Mouse (Mus musculus): ENCODE measurements around the gene Gprc5a. TPM values are rescaled to one million over a fixed set of nuclear protein-coding genes. Genes with fewer than 3 reads are reported as not detected.

The Gprc5a gene
- polyA plus RNA-seq, 1 experiment, result 34.2 TPM

DNA sequence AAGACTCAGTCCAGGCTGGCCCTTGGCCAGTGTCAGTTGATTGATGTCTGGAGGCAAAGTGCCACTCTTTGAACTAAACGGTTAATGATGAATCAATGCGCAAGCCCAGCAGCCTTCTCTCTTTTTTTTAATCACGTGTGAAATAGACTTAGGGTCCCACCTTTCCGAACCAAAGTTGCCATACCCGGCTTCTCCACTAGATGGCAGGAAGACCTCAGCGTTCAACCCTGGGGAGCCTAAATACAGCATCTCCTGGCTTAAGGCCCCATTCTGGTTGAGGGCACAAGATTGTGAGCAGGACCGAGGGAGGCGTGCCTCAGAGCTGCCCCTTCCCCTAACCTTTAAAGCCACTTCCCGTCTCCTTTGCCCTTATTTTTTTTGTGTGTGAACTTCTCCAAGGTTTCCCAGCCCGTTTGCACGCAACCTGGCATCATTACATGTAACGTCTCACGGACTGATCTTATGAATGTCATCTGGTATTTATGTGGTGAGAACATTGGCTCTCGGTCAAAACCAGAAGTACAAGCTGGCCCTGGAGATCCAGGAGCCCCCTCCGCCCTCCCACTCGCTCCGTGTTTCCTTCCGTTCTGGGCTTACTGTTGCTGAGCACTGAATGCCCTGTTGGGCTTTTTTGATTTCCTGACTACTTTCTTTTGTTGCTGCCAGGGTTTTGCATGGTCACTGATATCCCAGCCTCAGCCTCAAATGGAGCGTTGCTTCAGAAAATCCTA is 22.4 kb downstream of the Gprc5a start:
- TF ChIP-seq CTCF (IDR thresholded peaks at IDR 0.05; ENCODE audit: control insufficient read depth, insufficient read depth, insufficient read length) (peak; percentile 30), USF1 (IDR thresholded peaks at IDR 0.05; ENCODE audit: low read depth) (peak; percentile 42), MYOD1 (IDR thresholded peaks at IDR 0.05; ENCODE audit: control insufficient read depth, insufficient read length, low read depth) (no peak)
- Histone ChIP-seq H3K79me2 (ENCODE audit: control insufficient read depth, insufficient read depth) (peaks cover 6% of the 10 kb centered on the region), H3K79me3 (ENCODE audit: low read depth) (no peaks in the 10 kb centered on the region), H3K4me3 (ENCODE audit: insufficient read depth, poor library complexity, severe bottlenecking) (no peak overlapping the region), H3K36me3 (ENCODE audit: control insufficient read depth, insufficient read depth) (peaks cover 9% of the 10 kb centered on the region), H3K27me3 (ENCODE audit: control insufficient read depth, insufficient read depth, insufficient read length) (no peaks in the 10 kb centered on the region), H3ac (ENCODE audit: control insufficient read depth, insufficient read length, low read depth) (peak overlapping the region; percentile 35)

DNA sequence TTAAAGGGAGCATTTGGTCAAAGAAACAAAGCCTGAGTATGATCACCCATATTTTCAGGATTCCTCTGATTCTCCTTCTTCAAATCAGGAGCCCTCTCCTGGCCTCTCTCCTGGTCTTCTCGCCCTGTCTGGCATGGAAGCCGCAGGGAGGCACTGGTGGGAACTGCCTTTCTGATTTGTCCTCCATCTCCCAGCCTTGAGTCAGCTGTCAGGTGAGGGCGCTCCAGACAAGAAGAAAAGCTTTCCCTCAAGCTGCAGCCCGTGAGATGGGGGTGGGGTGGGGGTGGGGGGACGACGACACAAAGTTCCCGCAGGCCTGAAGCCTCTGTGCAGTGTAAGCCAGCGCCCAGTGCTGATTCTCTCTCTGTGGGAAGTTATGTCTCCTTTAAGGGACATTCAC is 24.3 kb downstream of the Gprc5a start:
- Histone ChIP-seq H3K4me3 (ENCODE audit: insufficient read depth, poor library complexity, severe bottlenecking) (no peak overlapping the region), H3K36me3 (ENCODE audit: control insufficient read depth, insufficient read depth) (peaks cover under 1% of the 10 kb centered on the region), H3K79me2 (ENCODE audit: control insufficient read depth, insufficient read depth) (no peaks in the 10 kb centered on the region), H3K79me3 (ENCODE audit: low read depth) (no peaks in the 10 kb centered on the region), H3K27me3 (ENCODE audit: control insufficient read depth, insufficient read depth, insufficient read length) (no peaks in the 10 kb centered on the region), H3ac (ENCODE audit: control insufficient read depth, insufficient read length, low read depth) (no peak overlapping the region)
- TF ChIP-seq CTCF (IDR thresholded peaks at IDR 0.05; ENCODE audit: control insufficient read depth, insufficient read depth, insufficient read length), result peak; percentile 38
- TF ChIP-seq MAX (IDR thresholded peaks at IDR 0.05), result no peak

DNA sequence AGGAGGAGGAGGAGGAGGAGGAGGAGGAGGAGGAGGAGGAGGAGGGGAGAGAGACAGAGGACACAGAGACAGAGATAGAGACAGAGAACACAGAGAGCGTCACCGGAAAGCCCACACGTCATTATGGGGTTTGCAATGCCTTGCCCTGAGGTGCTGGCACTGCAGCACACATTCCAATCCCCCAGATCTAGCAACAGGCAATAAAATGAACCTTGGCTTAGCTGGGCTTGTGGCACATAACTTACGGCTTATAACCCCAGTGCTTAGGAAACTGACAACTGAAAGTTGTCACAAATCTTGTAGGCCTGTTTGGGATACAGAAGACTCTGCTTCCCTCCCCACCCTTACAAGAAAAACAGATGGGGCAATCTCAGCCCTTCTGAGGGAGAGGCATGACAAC is 25.2 kb downstream of the Gprc5a start:
- Histone ChIP-seq H3K4me3 (ENCODE audit: insufficient read depth, poor library complexity, severe bottlenecking) (no peak overlapping the region), H3K79me2 (ENCODE audit: control insufficient read depth, insufficient read depth) (no peaks in the 10 kb centered on the region), H3ac (ENCODE audit: control insufficient read depth, insufficient read length, low read depth) (no peak overlapping the region), H3K36me3 (ENCODE audit: control insufficient read depth, insufficient read depth) (no peaks in the 10 kb centered on the region), H3K79me3 (ENCODE audit: low read depth) (no peaks in the 10 kb centered on the region), H3K27me3 (ENCODE audit: control insufficient read depth, insufficient read depth, insufficient read length) (no peaks in the 10 kb centered on the region)
- TF ChIP-seq MYOD1 (IDR thresholded peaks at IDR 0.05; ENCODE audit: control insufficient read depth, insufficient read length, low read depth), result no peak
- no peak for TF ChIP-seq FOSL1 (IDR thresholded peaks at IDR 0.05; ENCODE audit: insufficient read depth, low read length, poor library complexity, severe bottlenecking)
- TF ChIP-seq MAX (IDR thresholded peaks at IDR 0.05), result no peak
- TF ChIP-seq MYOG (IDR thresholded peaks at IDR 0.05; ENCODE audit: control insufficient read depth, extremely low read depth, insufficient read length), result no peak
- TF ChIP-seq USF1 (IDR thresholded peaks at IDR 0.05; ENCODE audit: low read depth), result no peak
- TF ChIP-seq CTCF (IDR thresholded peaks at IDR 0.05; ENCODE audit: control insufficient read depth, insufficient read depth, insufficient read length), result no peak
- TF ChIP-seq CEBPB (IDR thresholded peaks at IDR 0.05; ENCODE audit: low read depth), result no peak

DNA sequence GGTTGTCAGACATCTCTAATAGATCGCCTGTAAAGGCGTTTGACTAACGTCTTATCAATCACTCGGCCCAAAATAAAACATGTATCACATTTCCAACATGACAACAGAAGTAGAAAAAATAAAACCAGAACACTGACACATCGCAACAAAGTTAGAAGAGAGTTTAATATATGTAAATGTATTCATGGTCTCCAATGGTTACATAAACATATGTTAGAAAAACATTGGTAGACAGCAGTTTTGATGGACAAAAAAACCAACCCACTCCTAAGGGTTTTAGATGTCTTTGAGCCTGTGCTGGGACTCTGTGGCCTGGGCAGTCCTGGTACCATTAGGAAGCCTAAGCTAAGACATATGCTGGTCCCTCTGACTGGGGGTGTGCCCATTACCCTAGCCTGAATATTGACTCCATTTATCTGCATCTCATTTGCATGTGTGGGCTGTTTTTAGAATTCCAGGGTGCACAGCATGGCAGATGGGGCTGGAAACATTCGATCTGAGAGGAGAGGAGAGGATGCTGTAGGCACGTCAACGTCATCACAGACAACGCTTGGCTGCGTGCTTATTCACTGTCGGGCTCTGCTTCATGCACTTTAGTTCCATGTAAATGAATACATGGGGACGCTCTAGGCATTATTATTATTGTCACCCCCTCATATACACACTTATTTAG is 27.5 kb downstream of the Gprc5a start:
- Histone ChIP-seq H3K79me3 (ENCODE audit: low read depth) (no peaks in the 10 kb centered on the region), H3ac (ENCODE audit: control insufficient read depth, insufficient read length, low read depth) (no peak overlapping the region), H3K36me3 (ENCODE audit: control insufficient read depth, insufficient read depth) (no peaks in the 10 kb centered on the region), H3K4me3 (ENCODE audit: insufficient read depth, poor library complexity, severe bottlenecking) (no peak overlapping the region), H3K79me2 (ENCODE audit: control insufficient read depth, insufficient read depth) (no peaks in the 10 kb centered on the region), H3K27me3 (ENCODE audit: control insufficient read depth, insufficient read depth, insufficient read length) (no peaks in the 10 kb centered on the region)
- no peak for TF ChIP-seq MYOD1 (IDR thresholded peaks at IDR 0.05; ENCODE audit: control insufficient read depth, insufficient read length, low read depth)
- TF ChIP-seq MYOG (IDR thresholded peaks at IDR 0.05; ENCODE audit: control insufficient read depth, extremely low read depth, insufficient read length), result no peak
- no peak for TF ChIP-seq CTCF (IDR thresholded peaks at IDR 0.05; ENCODE audit: control insufficient read depth, insufficient read depth, insufficient read length)
- no peak for TF ChIP-seq MAX (IDR thresholded peaks at IDR 0.05)
- TF ChIP-seq FOSL1 (IDR thresholded peaks at IDR 0.05; ENCODE audit: insufficient read depth, low read length, poor library complexity, severe bottlenecking), result no peak
- TF ChIP-seq CEBPB (IDR thresholded peaks at IDR 0.05; ENCODE audit: low read depth), result no peak

DNA sequence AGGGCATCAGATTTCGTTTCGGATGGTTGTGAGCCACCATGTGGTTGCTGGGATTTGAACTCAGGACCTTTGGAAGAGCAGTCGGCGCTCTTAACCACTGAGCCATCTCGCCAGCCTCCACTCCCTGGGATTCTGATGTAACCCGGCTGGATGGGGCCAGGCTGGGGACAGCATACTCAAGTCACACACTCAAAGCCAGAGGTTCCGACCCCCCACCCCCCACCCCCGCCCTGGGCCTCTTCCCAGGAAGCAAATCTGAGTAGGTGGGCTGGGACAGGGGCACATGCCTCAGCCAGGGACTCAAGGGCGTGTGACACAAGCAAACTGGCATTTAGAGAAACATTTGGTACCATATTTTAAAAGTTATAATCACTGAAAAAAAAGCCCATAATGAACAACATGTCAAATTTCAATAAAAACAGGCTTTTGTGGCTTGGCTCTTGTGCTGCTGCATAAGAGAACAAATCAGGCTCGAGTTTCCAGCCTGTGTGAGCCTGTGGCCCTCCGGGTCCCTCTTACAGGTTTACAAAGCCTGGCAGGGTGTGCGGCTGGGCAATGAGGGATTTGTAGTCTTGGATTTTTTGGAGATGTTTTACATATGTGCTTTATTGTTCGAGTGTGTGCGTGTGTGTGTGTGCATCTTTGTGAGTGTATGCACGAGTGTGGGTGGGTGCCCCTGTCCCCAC is 35.5 kb downstream of the Gprc5a start:
- H3K4me3 ChIP-seq (ENCODE audit: insufficient read depth, poor library complexity, severe bottlenecking), result no peak overlapping the region
- H3K27me3 ChIP-seq (ENCODE audit: control insufficient read depth, insufficient read depth, insufficient read length), result no peaks in the 10 kb centered on the region
- H3ac ChIP-seq (ENCODE audit: control insufficient read depth, insufficient read length, low read depth), result no peak overlapping the region
- H3K79me2 ChIP-seq (ENCODE audit: control insufficient read depth, insufficient read depth), result no peaks in the 10 kb centered on the region
- H3K79me3 ChIP-seq (ENCODE audit: low read depth), result no peaks in the 10 kb centered on the region
- no peaks in the 10 kb centered on the region for H3K36me3 ChIP-seq (ENCODE audit: control insufficient read depth, insufficient read depth)
- TF ChIP-seq MYOD1 (IDR thresholded peaks at IDR 0.05; ENCODE audit: control insufficient read depth, insufficient read length, low read depth), result no peak
- TF ChIP-seq USF1 (IDR thresholded peaks at IDR 0.05; ENCODE audit: low read depth), result no peak
- no peak for TF ChIP-seq CEBPB (IDR thresholded peaks at IDR 0.05; ENCODE audit: low read depth)
- no peak for TF ChIP-seq MYOG (IDR thresholded peaks at IDR 0.05; ENCODE audit: control insufficient read depth, extremely low read depth, insufficient read length)
- TF ChIP-seq MAX (IDR thresholded peaks at IDR 0.05), result no peak
- no peak for TF ChIP-seq CTCF (IDR thresholded peaks at IDR 0.05; ENCODE audit: control insufficient read depth, insufficient read depth, insufficient read length)
- TF ChIP-seq FOSL1 (IDR thresholded peaks at IDR 0.05; ENCODE audit: insufficient read depth, low read length, poor library complexity, severe bottlenecking), result no peak
